Mouse (Mus musculus) left cerebral cortex, adult 18-20 months (tissue): ENCODE data around the gene Gabre. TPM values are rescaled to one million over a fixed set of nuclear protein-coding genes. Genes with fewer than 3 reads are reported as not detected.

Experiments
- DNase-seq, 2 experiments: peaks; one replicate each; pipeline ENCODE4 v3.0.0; 2021 to 2022; ENCODE audit warnings: low spot score in 2 of 2, mixed read lengths in 1 of 2
- long read RNA-seq, 2 experiments: library from polyadenylated mRNA; stranded (forward); transcript quantifications; one replicate each; pipeline ENCODE4 v2.0.0; 2021
- microRNA-seq, 2 experiments: library from miRNA; unstranded; fragments of <30 nt; microRNA quantifications; one replicate each; pipeline ENCODE4 v1.2.0; 2021
- total RNA-seq, 2 experiments: library from RNA; stranded (reverse); gene quantifications; 2 replicates each; pipeline ENCODE4 v1.2.3; 2021

The Gabre gene
- total RNA-seq: under 1 TPM; 0.19 to 0.23 TPM
- long read RNA-seq, experiment 1: 0 reads
- long read RNA-seq, experiment 2: 0 reads

DNA sequence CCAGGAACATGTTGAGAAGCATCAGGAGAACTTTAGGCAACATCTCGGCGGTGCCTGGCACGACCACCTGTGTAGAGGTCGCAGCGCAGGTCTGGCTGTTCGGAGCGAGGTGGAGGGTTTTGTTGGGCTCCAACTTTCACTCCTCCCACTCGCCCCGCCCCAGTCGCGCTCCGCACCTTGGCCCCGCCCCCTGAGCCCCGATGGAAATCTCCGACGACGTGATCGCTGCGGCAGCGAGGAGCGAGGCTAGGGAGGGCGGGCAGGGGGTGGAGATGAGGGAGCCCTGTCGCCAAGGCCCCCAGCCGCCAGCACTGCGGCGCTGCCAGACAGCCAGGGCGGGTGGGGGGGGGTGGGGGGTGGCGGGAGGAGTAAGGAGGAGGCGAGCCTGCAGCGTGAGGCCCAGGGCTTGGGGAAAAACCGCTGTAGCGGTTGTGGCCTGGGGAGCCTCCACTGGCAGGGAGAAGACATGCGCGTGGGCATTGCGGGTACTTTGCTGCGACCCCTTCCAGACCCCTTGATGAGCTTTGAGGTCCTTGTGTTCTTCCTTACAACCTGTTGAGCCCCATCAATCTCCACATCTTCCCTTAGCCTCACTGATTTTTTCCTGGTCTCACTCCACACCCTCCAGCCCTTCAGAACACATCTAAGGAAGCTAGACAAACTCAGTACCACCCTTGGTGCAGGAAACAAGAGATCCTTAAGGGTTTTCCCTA, at the start of gene Gabre:
Gabre (minus strand) TSS at position 145 of the 713 bp plus-strand sequence.
- DNase-seq: no peak

- no peak for DNase-seq
Measured at GRCm38 (mm10) chrX:72297812-72298211, 23.2 kb upstream of the Gabre start.

GRCm38 (mm10) chrX:72275372-72275663, 715 bp upstream of the Gabre start:
- no peak for DNase-seq

DNA sequence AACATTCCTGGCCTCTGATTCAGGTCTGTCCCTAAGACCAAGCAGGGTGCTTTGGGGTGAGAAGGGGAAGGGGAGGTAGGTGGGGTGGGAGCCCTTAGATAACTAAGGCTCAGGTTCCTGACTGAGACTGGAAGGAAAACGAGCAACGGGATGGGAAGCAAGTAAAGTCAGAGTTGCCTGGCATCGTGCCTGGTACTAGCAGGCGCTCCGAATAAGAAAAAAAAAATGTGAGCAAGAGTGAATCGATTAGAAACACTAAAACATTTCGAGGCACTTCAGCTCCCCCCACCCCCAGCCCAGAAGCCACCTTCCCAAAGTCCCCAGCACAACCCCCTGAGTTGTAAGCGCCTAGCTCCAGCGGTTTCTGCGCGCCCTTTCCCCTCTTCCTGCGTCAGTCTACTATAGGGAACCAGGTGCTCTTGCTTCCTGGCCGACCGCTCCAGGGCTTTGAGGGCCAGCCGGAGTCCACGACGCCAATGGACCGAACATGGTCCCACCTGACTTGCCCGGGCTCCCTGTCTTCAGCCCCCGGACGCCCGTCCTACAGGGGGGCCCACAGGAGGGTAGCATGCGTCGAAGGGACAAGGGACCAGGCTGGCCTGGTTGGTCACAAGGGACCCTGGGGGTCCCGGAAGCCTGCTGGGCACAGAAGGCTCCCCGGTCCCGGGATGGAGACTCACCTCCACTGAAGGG, 491 bp downstream of the Gabre start:
- DNase-seq: no peak

GRCm38 (mm10) chrX:72270637-72271036, 4.0 kb downstream of the Gabre start:
- DNase-seq: no peak

GRCm38 (mm10) chrX:72221717-72222116, 52.9 kb downstream of the Gabre start, which contains the start of gene Magea4:
Gene Magea4, plus strand, starts transcription at chrX:72222017.
- DNase-seq: no peak

Small RNA genes within 50 kb of the gene (microRNA-seq; reads per million reads assigned to microRNA genes)
- gene Mir224: 0.99 to 4.0 reads per million in 2 experiments
- 0 reads per million in 2 experiments for gene Mir452

Other genes starting within 250 kb of the Gabre start
- not detected for gene Magea4, start 52.8 kb downstream of the Gabre start, total RNA-seq
- not detected for gene Magea10, start 112.1 kb upstream of the Gabre start, total RNA-seq